Mouse (Mus musculus): ENCODE results near the gene Ap3b1.

DNA sequence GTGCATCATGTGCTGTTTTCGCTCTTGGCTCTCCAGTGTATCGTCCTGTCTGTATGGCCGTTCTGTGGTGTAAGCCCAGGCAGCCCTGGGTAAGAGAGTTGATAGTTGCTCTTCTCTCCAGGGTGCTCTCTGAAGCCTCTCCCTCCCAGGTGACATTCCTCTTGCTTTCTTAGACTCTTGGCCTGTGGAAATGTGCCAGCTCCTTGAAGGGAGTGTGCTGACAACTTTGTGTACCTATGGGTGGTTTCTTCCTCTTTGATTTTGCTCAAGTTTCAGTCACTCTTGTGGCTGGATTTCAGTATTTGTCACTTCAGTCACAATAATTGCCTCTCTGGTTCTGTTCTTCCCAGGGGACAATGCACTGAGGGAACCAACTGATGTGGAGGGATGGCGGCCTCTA is 20.2 kb downstream of the Ap3b1 start:
- no peak for TF ChIP-seq CTCF (IDR thresholded peaks at IDR 0.05; ENCODE audit: control insufficient read depth, insufficient read depth, low read length)
- no peak for TF ChIP-seq POLR2A (IDR thresholded peaks at IDR 0.05; ENCODE audit: borderline replicate concordance, control insufficient read depth, low read depth, low read length)

Measured in bone marrow, adult 2 months (tissue).